17 mouse cellular contexts compared by ENCODE assay signal in genomic region chr4:40537859-40538258, GRCm38 (mm10).
DNase-seq lines count a peak whose midpoint lies in the region; ATAC-seq lines count a peak whose summit lies in the region.
"Had no signal": no experiment of that assay in that cellular context is flagged by ENCODE, and none has a peak within 500 bp of the region (broad histone marks: within the 10 kb centered on the region; RNA-seq: fewer than 3 reads in every experiment).

No protein-coding gene starts in this region.

- peak; percentile 6 for DNase-seq in ovary, adult 18-20 months (ENCODE audit: low spot score)
- no peak for DNase-seq in ovary, postnatal 36 days (ENCODE audit: low spot score)
- DNase-seq in urinary bladder, postnatal 4 days (ENCODE audit: low spot score in 2 of 2): no peak
- no peak for DNase-seq in neural tube, embryonic 10.5 days (ENCODE audit: extremely low spot score, low spot score)
- DNase-seq: adrenal gland, postnatal 14 days; B cell, adult 2 months; cerebellum, adult 11-12 months; cerebellum, adult 9-10 months; cerebellum, postnatal 25 days; forebrain, postnatal 0 days; gastrocnemius, postnatal 25 days; heart, postnatal 14 days had no signal

- ATAC-seq in common myeloid progenitor, adult 5-6 weeks (replicated peaks; ENCODE audit: low read depth, poor library complexity, severe bottlenecking): peak; percentile 73; the same call in 1 of the 2 replicates
- ATAC-seq in megakaryocyte progenitor cell, adult 5-6 weeks (replicated peaks; ENCODE audit: poor library complexity): peak; percentile 94
- ATAC-seq: activated CD4-positive, CD25-positive, alpha-beta regulatory T cell, adult 4 months; CD4-positive, CD25-positive, alpha-beta regulatory T cell, adult 4 months; forebrain, postnatal 0 days; Patski had no signal
